Comparison of ENCODE assay signal across 8 mouse cellular contexts in the genomic region with DNA sequence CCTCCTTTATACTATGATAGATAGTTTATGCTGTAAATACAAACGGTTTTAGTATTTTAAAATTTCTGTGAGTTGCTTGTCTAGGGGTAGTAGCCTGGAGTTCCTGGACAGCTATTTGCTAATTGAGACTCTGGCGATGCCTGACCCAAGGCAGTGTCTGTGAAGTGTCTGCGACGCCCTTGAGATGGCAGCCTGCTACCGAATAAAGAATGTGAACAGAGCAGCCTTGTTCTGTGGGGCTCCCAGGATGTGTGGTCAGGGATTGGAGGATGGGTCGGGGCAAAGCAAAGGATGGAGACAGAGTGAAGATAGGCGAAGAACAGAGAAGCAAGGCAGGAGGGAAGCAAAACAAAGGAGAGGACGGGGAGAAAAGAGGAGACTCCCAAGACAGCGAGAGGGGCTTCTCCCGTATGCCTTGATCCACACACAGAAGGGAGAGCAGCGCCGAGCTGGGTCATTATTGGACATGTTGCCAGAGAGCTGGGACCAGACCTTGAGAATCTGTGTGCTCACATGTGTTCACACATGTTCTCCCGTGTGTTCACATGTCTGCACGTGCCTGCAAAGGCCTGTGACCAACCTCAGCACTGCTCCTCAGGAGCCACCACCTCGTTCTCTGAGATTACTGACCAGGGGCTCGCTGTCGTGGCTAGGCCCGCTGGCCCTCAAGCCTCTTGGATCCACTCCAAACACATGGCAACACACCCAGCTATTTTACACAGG. TPM values are rescaled to one million over a fixed set of nuclear protein-coding genes. Genes with fewer than 3 reads are reported as not detected.
A peak's percentile ranks its signal among the peaks of the same experiment; 100 is the strongest.
DNase-seq lines count a peak whose midpoint lies in the region; ATAC-seq and TF ChIP-seq lines count a peak whose summit lies in the region.

No protein-coding gene starts in this region.

- TF ChIP-seq POLR2A in cerebellum, adult 2 months (IDR thresholded peaks at IDR 0.05; ENCODE audit: borderline replicate concordance, insufficient read depth, low read length), result no peak

- H3K4me3 ChIP-seq in kidney, embryonic 16.5 days (ENCODE audit: low read length), result no peak overlapping the region
- H3K4me3 ChIP-seq in forebrain, embryonic 13.5 days, result no peak overlapping the region
- no peak overlapping the region for H3K4me3 ChIP-seq in hindbrain, postnatal 0 days (ENCODE audit: low read length)
- no peak overlapping the region for H3K4me3 ChIP-seq in lung, embryonic 16.5 days (ENCODE audit: low read length)
- no peak overlapping the region for H3K4me3 ChIP-seq in cerebellum, adult 2 months (replicated peaks; ENCODE audit: insufficient read depth, low read depth, low read length)

- no peaks in the 10 kb centered on the region for H3K36me3 ChIP-seq in kidney, embryonic 16.5 days (ENCODE audit: insufficient read depth, low read length)
- H3K36me3 ChIP-seq in forebrain, embryonic 13.5 days (ENCODE audit: poor library complexity, severe bottlenecking), result no peaks in the 10 kb centered on the region
- no peaks in the 10 kb centered on the region for H3K36me3 ChIP-seq in hindbrain, postnatal 0 days (ENCODE audit: insufficient read depth, low read length)
- no peaks in the 10 kb centered on the region for H3K36me3 ChIP-seq in lung, embryonic 16.5 days (ENCODE audit: control insufficient read depth, insufficient read depth, low read length)

- WGBS in kidney, embryonic 16.5 days, result 63% methylated on average over 18 of the region's 18 CpGs
- WGBS in forebrain, embryonic 13.5 days, result 59% methylated on average over 18 of the region's 18 CpGs
- WGBS in hindbrain, postnatal 0 days, result 48% methylated on average over 18 of the region's 18 CpGs
- WGBS in lung, embryonic 16.5 days, result 42% methylated on average over 18 of the region's 18 CpGs
- 31% methylated on average over 18 of the region's 18 CpGs for WGBS in cerebellum, adult 2 months

- TF ChIP-seq CTCF in hindbrain, postnatal 0 days (IDR thresholded peaks at IDR 0.05; ENCODE audit: low read depth), result peak; percentile 70
- no peak; the same call in 1 of the 2 replicates for TF ChIP-seq CTCF in cerebellum, adult 2 months (IDR thresholded peaks at IDR 0.05; ENCODE audit: borderline replicate concordance, insufficient read depth, low read depth, low read length)

- peak; percentile 84 for ATAC-seq in kidney, embryonic 16.5 days (ENCODE audit: low FRiP score, low TSS enrichment)
- ATAC-seq in forebrain, embryonic 13.5 days, result peak; percentile 80
- ATAC-seq in hindbrain, postnatal 0 days, result peak; percentile 94
- peak; percentile 93 for ATAC-seq in lung, embryonic 16.5 days (ENCODE audit: low read depth)

- no peak overlapping the region for H3K27ac ChIP-seq in kidney, embryonic 16.5 days (ENCODE audit: low read length)
- H3K27ac ChIP-seq in forebrain, embryonic 13.5 days, result peak overlapping the region; percentile 19; the same call in 1 of the 2 replicates
- no peak overlapping the region for H3K27ac ChIP-seq in hindbrain, postnatal 0 days
- H3K27ac ChIP-seq in lung, embryonic 16.5 days (ENCODE audit: low read length), result no peak overlapping the region
- no peak overlapping the region for H3K27ac ChIP-seq in cerebellum, adult 2 months (ENCODE audit: insufficient read depth, low read length)

- H3K9me3 ChIP-seq in kidney, embryonic 16.5 days (ENCODE audit: low read length), result no peaks in the 10 kb centered on the region
- H3K9me3 ChIP-seq in forebrain, embryonic 13.5 days (replicated peaks), result no peaks in the 10 kb centered on the region
- no peaks in the 10 kb centered on the region for H3K9me3 ChIP-seq in hindbrain, postnatal 0 days (ENCODE audit: low read length)
- no peaks in the 10 kb centered on the region for H3K9me3 ChIP-seq in lung, embryonic 16.5 days (ENCODE audit: control insufficient read depth, low read length)

- H3K27me3 ChIP-seq in kidney, embryonic 16.5 days (ENCODE audit: insufficient read depth, low read length), result no peaks in the 10 kb centered on the region
- H3K27me3 ChIP-seq in forebrain, embryonic 13.5 days, result no peaks in the 10 kb centered on the region
- H3K27me3 ChIP-seq in hindbrain, postnatal 0 days (ENCODE audit: insufficient read depth, low read length), result no peaks in the 10 kb centered on the region
- no peaks in the 10 kb centered on the region for H3K27me3 ChIP-seq in lung, embryonic 16.5 days (ENCODE audit: control insufficient read depth, insufficient read depth, low read depth, low read length)
- no peaks in the 10 kb centered on the region for H3K27me3 ChIP-seq in cerebellum, adult 2 months (ENCODE audit: control insufficient read depth, insufficient read depth, low read length)

- DNase-seq in kidney, adult 8-10 months, result no peak
- peak; percentile 79 for DNase-seq in hindbrain, postnatal 0 days (ENCODE audit: low spot score)
- peak; percentile 40 for DNase-seq in right cerebral cortex, postnatal 4 days
- DNase-seq in adrenal gland, postnatal 14 days, result no peak
- no peak for DNase-seq in cerebellum, adult 2 months

- no peaks in the 10 kb centered on the region for H3K4me1 ChIP-seq in kidney, embryonic 16.5 days (ENCODE audit: insufficient read depth, low read length)
- H3K4me1 ChIP-seq in forebrain, embryonic 13.5 days, result 0 out of 2 replicates have a peak, but pooled peaks cover 7% of the 10 kb centered on the region
- H3K4me1 ChIP-seq in hindbrain, postnatal 0 days (ENCODE audit: insufficient read depth, low read length), result no peaks in the 10 kb centered on the region
- peaks cover 7% of the 10 kb centered on the region for H3K4me1 ChIP-seq in lung, embryonic 16.5 days (replicated peaks; ENCODE audit: control insufficient read depth, insufficient read depth, low read length)
- H3K4me1 ChIP-seq in cerebellum, adult 2 months (ENCODE audit: control insufficient read depth, insufficient read depth, low read length), result no peaks in the 10 kb centered on the region

- no peak overlapping the region for H3K9ac ChIP-seq in kidney, embryonic 16.5 days (replicated peaks; ENCODE audit: low read length)
- no peak overlapping the region for H3K9ac ChIP-seq in forebrain, embryonic 13.5 days
- no peak overlapping the region for H3K9ac ChIP-seq in hindbrain, postnatal 0 days (replicated peaks; ENCODE audit: low read length)
- peak overlapping the region; percentile 31 for H3K9ac ChIP-seq in lung, embryonic 16.5 days (ENCODE audit: low read length)

- no peak overlapping the region for H3K4me2 ChIP-seq in kidney, embryonic 16.5 days (replicated peaks; ENCODE audit: low read depth, low read length)
- H3K4me2 ChIP-seq in forebrain, embryonic 13.5 days, result no peak overlapping the region; the same call in 1 of the 2 replicates
- H3K4me2 ChIP-seq in hindbrain, postnatal 0 days (ENCODE audit: low read depth, low read length), result no peak overlapping the region
- peak overlapping the region; percentile 23; the same call in 1 of the 2 replicates for H3K4me2 ChIP-seq in lung, embryonic 16.5 days (ENCODE audit: low read depth, low read length)

RNA-seq across cellular contexts. Expression of a gene that starts 37.7 kb away (rescaled TPM):
- polyA plus RNA-seq in kidney, embryonic 16.5 days (2015; fragmentation: Nextera tagmentation; extraction: Ambion mirVana), result 1.1 and 1.2 TPM in 2 replicates
- 0.21 and 0.55 TPM in 2 replicates for polyA plus RNA-seq in forebrain, embryonic 13.5 days (2015; fragmentation: Nextera tagmentation; extraction: Ambion mirVana)
- total RNA-seq in hindbrain, postnatal 0 days (2014; rRNA removed), result 3.0 and 3.8 TPM in 2 replicates
- polyA plus RNA-seq in hindbrain, postnatal 0 days (2015; fragmentation: Nextera tagmentation; extraction: Ambion mirVana), result 7.2 and 8.6 TPM in 2 replicates
- 2.0 and 3.2 TPM in 2 replicates for polyA plus RNA-seq in lung, embryonic 16.5 days (2015; fragmentation: Nextera tagmentation; extraction: Ambion mirVana)
- total RNA-seq in adrenal gland, postnatal 14 days (2021), result 0.56 and 0.64 TPM in 2 replicates
- polyA plus RNA-seq in cerebellum, adult 2 months (2012; rRNA removed), result 0.25 and 0.43 TPM in 2 replicates

Comparison
In these comparisons a context has a peak if more than half of its experiments do, and no peak if none do; other contexts are left out.
1. DNase-seq: peak in hindbrain, postnatal 0 days (single experiment) and right cerebral cortex, postnatal 4 days (single experiment); none in kidney, adult 8-10 months (0 of 2), adrenal gland, postnatal 14 days (single experiment) and cerebellum, adult 2 months (0 of 2).
2. Peak in every context shown above with its lines, with median percentiles within 50 percentile points of each other: ATAC-seq.